ENCODE assay signal across 25 mouse cellular contexts in genomic region chr7:103971782-103972181, GRCm38 (mm10). TPM values are rescaled to one million over a fixed set of nuclear protein-coding genes. Genes with fewer than 3 reads are reported as not detected.
"Had no signal": no experiment of that assay in that cellular context is flagged by ENCODE, and none has a peak within 500 bp of the region (broad histone marks: within the 10 kb centered on the region; RNA-seq: fewer than 3 reads in every experiment).

No protein-coding gene starts in this region.

- ATAC-seq: liver, postnatal 0 days; lung, postnatal 0 days; midbrain, embryonic 16.5 days had no signal

- DNase-seq: liver, postnatal 0 days; lung, adult 2 months; lung, postnatal 14 days; lung, postnatal 36 days; midbrain, embryonic 14.5 days; right cerebral cortex, postnatal 14 days; thymus, adult 2 months; thymus, postnatal 25 days; thymus, postnatal 4 days had no signal

RNA-seq across cellular contexts. Expression of gene Olfr635, which starts 0.8 kb away (rescaled TPM):
- total RNA-seq: megakaryocyte-erythroid progenitor cell, adult 5-6 weeks had no signal
- polyA plus RNA-seq: liver, embryonic 15.5 days; liver, postnatal 0 days; lung, adult 2 months; lung, embryonic 15.5 days; lung, postnatal 0 days; midbrain, embryonic 12.5 days; midbrain, embryonic 14.5 days; myocyte; neural tube, embryonic 11.5 days; neural tube, embryonic 13.5 days; neural tube, embryonic 15.5 days; spleen, adult 2 months; stomach, embryonic 15.5 days; stomach, postnatal 0 days; testis, adult 2 months; thymus, adult 2 months; urinary bladder, adult 2 months had no signal

RNA-seq across cellular contexts. Expression of gene Olfr638, which starts 26.8 kb away (rescaled TPM):
- total RNA-seq: megakaryocyte-erythroid progenitor cell, adult 5-6 weeks had no signal
- polyA plus RNA-seq: liver, embryonic 15.5 days; liver, postnatal 0 days; lung, adult 2 months; lung, embryonic 15.5 days; lung, postnatal 0 days; midbrain, embryonic 10.5 days; midbrain, embryonic 12.5 days; midbrain, embryonic 14.5 days; midbrain, embryonic 16.5 days; myocyte; neural tube, embryonic 11.5 days; neural tube, embryonic 13.5 days; neural tube, embryonic 15.5 days; spleen, adult 2 months; stomach, embryonic 15.5 days; stomach, postnatal 0 days; testis, adult 2 months; thymus, adult 2 months; urinary bladder, adult 2 months had no signal

RNA-seq across cellular contexts. Expression of gene Olfr633, which starts 27.5 kb away (rescaled TPM):
- total RNA-seq: megakaryocyte-erythroid progenitor cell, adult 5-6 weeks had no signal
- polyA plus RNA-seq: liver, postnatal 0 days; lung, adult 2 months; lung, embryonic 15.5 days; lung, postnatal 0 days; midbrain, embryonic 10.5 days; midbrain, embryonic 12.5 days; midbrain, embryonic 14.5 days; midbrain, embryonic 16.5 days; myocyte; neural tube, embryonic 11.5 days; neural tube, embryonic 13.5 days; neural tube, embryonic 15.5 days; spleen, adult 2 months; stomach, embryonic 15.5 days; stomach, postnatal 0 days; testis, adult 2 months; thymus, adult 2 months; urinary bladder, adult 2 months had no signal

RNA-seq across cellular contexts. Expression of gene Olfr632, which starts 37.6 kb away (rescaled TPM):
- total RNA-seq: megakaryocyte-erythroid progenitor cell, adult 5-6 weeks had no signal
- polyA plus RNA-seq: lung, adult 2 months; lung, embryonic 15.5 days; lung, postnatal 0 days; midbrain, embryonic 10.5 days; midbrain, embryonic 12.5 days; midbrain, embryonic 14.5 days; midbrain, embryonic 16.5 days; myocyte; neural tube, embryonic 11.5 days; neural tube, embryonic 15.5 days; spleen, adult 2 months; stomach, embryonic 15.5 days; stomach, postnatal 0 days; testis, adult 2 months; urinary bladder, adult 2 months had no signal

RNA-seq across cellular contexts. Expression of gene Olfr631, which starts 43.2 kb away (rescaled TPM):
- total RNA-seq: megakaryocyte-erythroid progenitor cell, adult 5-6 weeks had no signal
- polyA plus RNA-seq: liver, postnatal 0 days; lung, adult 2 months; lung, embryonic 15.5 days; lung, postnatal 0 days; midbrain, embryonic 10.5 days; midbrain, embryonic 12.5 days; midbrain, embryonic 14.5 days; midbrain, embryonic 16.5 days; myocyte; neural tube, embryonic 11.5 days; neural tube, embryonic 13.5 days; neural tube, embryonic 15.5 days; spleen, adult 2 months; stomach, embryonic 15.5 days; stomach, postnatal 0 days; testis, adult 2 months; thymus, adult 2 months; urinary bladder, adult 2 months had no signal
